9 mouse cellular contexts compared by ENCODE assay signal in the genomic region with DNA sequence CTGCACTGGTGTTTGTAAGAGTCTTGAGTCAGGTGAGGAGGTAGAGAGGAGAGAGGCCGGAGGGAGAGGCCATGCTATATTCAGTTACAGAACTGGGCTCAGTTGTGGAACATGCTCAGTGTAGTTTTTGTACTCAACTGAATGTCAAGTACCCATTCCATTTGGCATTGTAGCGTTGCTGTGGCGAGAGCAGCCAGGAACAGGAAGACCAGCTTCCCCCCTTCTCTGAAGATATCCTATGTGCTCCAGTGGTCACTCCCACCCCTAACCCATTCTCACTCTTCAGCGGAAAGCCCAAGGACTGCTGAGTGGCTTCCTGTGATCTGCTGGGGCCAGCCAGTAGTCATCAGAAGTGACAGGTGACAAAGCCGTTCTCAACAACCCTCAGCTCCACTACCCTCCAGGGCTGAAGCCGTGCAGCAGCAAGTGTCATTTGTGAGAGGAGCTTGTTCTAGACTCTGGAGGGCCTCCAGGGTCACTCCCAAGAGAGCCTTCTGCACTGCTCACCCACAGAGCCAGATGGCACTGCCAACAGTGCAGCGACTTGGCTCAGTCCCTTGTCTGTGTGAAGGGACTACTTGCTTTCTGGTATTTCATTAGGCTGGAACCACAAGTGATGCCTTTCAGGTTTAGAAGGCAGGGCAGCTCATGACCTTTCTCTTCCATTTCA.
DNase-seq lines count a peak whose midpoint lies in the region; ATAC-seq and TF ChIP-seq lines count a peak whose summit lies in the region.
"Had no signal": no experiment of that assay in that cellular context is flagged by ENCODE, and none has a peak within 500 bp of the region (broad histone marks: within the 10 kb centered on the region; RNA-seq: fewer than 3 reads in every experiment).

No protein-coding gene starts in this region.

- H3K9me3 ChIP-seq in forebrain, postnatal 0 days (ENCODE audit: low read length): no peaks in the 10 kb centered on the region
- H3K9me3 ChIP-seq in forebrain, embryonic 10.5 days: no peaks in the 10 kb centered on the region
- no peaks in the 10 kb centered on the region for H3K9me3 ChIP-seq in neural tube, embryonic 15.5 days (replicated peaks)
- H3K9me3 ChIP-seq: liver, embryonic 13.5 days had no signal

- H3K9ac ChIP-seq in forebrain, postnatal 0 days: no peak overlapping the region
- H3K9ac ChIP-seq in neural tube, embryonic 15.5 days (replicated peaks): no peak overlapping the region
- H3K9ac ChIP-seq: liver, embryonic 13.5 days had no signal

- H3K36me3 ChIP-seq in forebrain, postnatal 0 days (ENCODE audit: insufficient read depth): no peaks in the 10 kb centered on the region
- no peaks in the 10 kb centered on the region for H3K36me3 ChIP-seq in forebrain, embryonic 10.5 days (replicated peaks)
- H3K36me3 ChIP-seq in neural tube, embryonic 15.5 days: no peaks in the 10 kb centered on the region
- H3K36me3 ChIP-seq: liver, embryonic 13.5 days had no signal

- 66% methylated on average over 7 of the region's 7 CpGs for WGBS in forebrain, postnatal 0 days
- 77% methylated on average over 7 of the region's 7 CpGs for WGBS in forebrain, embryonic 10.5 days
- WGBS in neural tube, embryonic 15.5 days: 79% methylated on average over 7 of the region's 7 CpGs

- TF ChIP-seq CTCF in forebrain, postnatal 0 days (IDR thresholded peaks at IDR 0.05; ENCODE audit: low read depth): no peak

- no peak overlapping the region for H3K4me2 ChIP-seq in forebrain, postnatal 0 days (ENCODE audit: low read depth)
- H3K4me2 ChIP-seq in neural tube, embryonic 15.5 days: no peak overlapping the region
- H3K4me2 ChIP-seq: liver, embryonic 13.5 days had no signal

- DNase-seq in forebrain, postnatal 0 days: no peak
- DNase-seq in forebrain, embryonic 10.5 days (ENCODE audit: extremely low spot score, low spot score): no peak
- DNase-seq in CD4-positive, CD25-positive, alpha-beta regulatory T cell, adult 2 months (ENCODE audit: low read depth, low spot score): peak; percentile 24
- DNase-seq in layer of hippocampus, adult 18-20 months (ENCODE audit: low spot score in 2 of 2): peak; percentile 16 to 59
- DNase-seq in yolk sac, embryonic 10.5 days (ENCODE audit: low spot score): no peak
- DNase-seq in kidney, adult 9 months: no peak
- DNase-seq: liver, embryonic 13.5 days had no signal

- no peak overlapping the region for H3K27ac ChIP-seq in forebrain, postnatal 0 days (ENCODE audit: low read depth, low read length)
- H3K27ac ChIP-seq in forebrain, embryonic 10.5 days: no peak overlapping the region
- H3K27ac ChIP-seq in neural tube, embryonic 15.5 days (replicated peaks): no peak overlapping the region
- H3K27ac ChIP-seq: liver, embryonic 13.5 days had no signal

- H3K27me3 ChIP-seq in forebrain, postnatal 0 days (ENCODE audit: insufficient read depth, low read length): no peaks in the 10 kb centered on the region
- no peaks in the 10 kb centered on the region for H3K27me3 ChIP-seq in forebrain, embryonic 10.5 days (ENCODE audit: poor library complexity, severe bottlenecking)
- H3K27me3 ChIP-seq in neural tube, embryonic 15.5 days (replicated peaks): no peaks in the 10 kb centered on the region
- H3K27me3 ChIP-seq: liver, embryonic 13.5 days had no signal

- H3K4me1 ChIP-seq in forebrain, postnatal 0 days (ENCODE audit: insufficient read depth): no peaks in the 10 kb centered on the region
- H3K4me1 ChIP-seq in forebrain, embryonic 10.5 days: peaks cover 9% of the 10 kb centered on the region; the same call in 1 of the 2 replicates
- no peaks in the 10 kb centered on the region for H3K4me1 ChIP-seq in neural tube, embryonic 15.5 days
- H3K4me1 ChIP-seq: liver, embryonic 13.5 days had no signal

- ATAC-seq in forebrain, postnatal 0 days: peak; percentile 72
- ATAC-seq in common myeloid progenitor, adult 5-6 weeks (replicated peaks; ENCODE audit: low read depth, poor library complexity, severe bottlenecking): peak; percentile 71
- no peak for ATAC-seq in neural tube, embryonic 15.5 days (ENCODE audit: low FRiP score)

- no peak overlapping the region for H3K4me3 ChIP-seq in forebrain, postnatal 0 days (ENCODE audit: low read depth, low read length)
- no peak overlapping the region for H3K4me3 ChIP-seq in forebrain, embryonic 10.5 days
- H3K4me3 ChIP-seq in neural tube, embryonic 15.5 days (replicated peaks): no peak overlapping the region
- H3K4me3 ChIP-seq: liver, embryonic 13.5 days had no signal

Comparison
In these comparisons a context has a peak if more than half of its experiments do, and no peak if none do; other contexts are left out.
1. DNase-seq: peak in CD4-positive, CD25-positive, alpha-beta regulatory T cell, adult 2 months (single experiment) and layer of hippocampus, adult 18-20 months (2 of 2); none in forebrain, postnatal 0 days (single experiment), forebrain, embryonic 10.5 days (single experiment), yolk sac, embryonic 10.5 days (single experiment) and kidney, adult 9 months (single experiment).